Mouse (Mus musculus) midbrain, embryonic 13.5 days (tissue): ENCODE data around the gene Cartpt. TPM values are rescaled to one million over a fixed set of nuclear protein-coding genes. Genes with fewer than 3 reads are reported as not detected.
"Not testable (repeated sequence)": the region's sequence is repeated elsewhere in the genome, so short reads cannot be mapped to it uniquely, and the experiment has no call there.

ENCODE experiments used
- ATAC-seq: fragments of 200-750 bp; cut with Nextera tagmentation; 2 replicates; pipeline ENCODE4 v1.8.0; 2017; ENCODE audit warnings: mild to moderate bottlenecking, moderate TSS enrichment, moderate library complexity
- H3K27ac ChIP-seq: fragments of 300-500 bp; sonication (generic); 2 replicates; pipeline ENCODE4 v1.5.1; 2015; ENCODE audit warnings: inconsistent platforms, mild to moderate bottlenecking, moderate library complexity
- H3K27me3 ChIP-seq: fragments of 300-500 bp; sonication (generic); 2 replicates; pipeline ENCODE4 v1.6.1; 2015; ENCODE audit warnings: mild to moderate bottlenecking, inconsistent platforms
- H3K36me3 ChIP-seq: fragments of 300-500 bp; sonication (generic); 2 replicates; pipeline ENCODE4 v1.6.1; 2015; ENCODE audit warnings: mild to moderate bottlenecking, inconsistent platforms
- H3K4me1 ChIP-seq: fragments of 300-500 bp; sonication (generic); replicated peaks from 2 replicates; pipeline ENCODE4 v1.6.1; 2015; ENCODE audit warnings: inconsistent platforms
- H3K4me2 ChIP-seq: fragments of 300-500 bp; sonication (generic); replicated peaks from 2 replicates; pipeline ENCODE4 v1.6.1; 2015; ENCODE audit warnings: moderate library complexity, mild to moderate bottlenecking, inconsistent platforms
- H3K4me3 ChIP-seq: fragments of 300-500 bp; sonication (generic); replicated peaks from 2 replicates; pipeline ENCODE4 v1.5.1; 2015; ENCODE audit warnings: mild to moderate bottlenecking, inconsistent platforms
- H3K9ac ChIP-seq: fragments of 300-500 bp; sonication (generic); replicated peaks from 2 replicates; pipeline ENCODE4 v1.6.1; 2015; ENCODE audit warnings: mild to moderate bottlenecking, inconsistent platforms
- H3K9me3 ChIP-seq: fragments of 300-500 bp; sonication (generic); 2 replicates; pipeline ENCODE4 v1.6.1; 2016; ENCODE audit warnings: mild to moderate bottlenecking, inconsistent platforms
- WGBS: fragments of 180-500 bp; shearing (Covaris S2); methylation state at CpG from one replicate; pipeline ENCODE4 v1.1.7; 2015; 5-methylcytosine and 5-hydroxymethylcytosine counted together
- polyA plus RNA-seq: library from polyadenylated mRNA; unstranded; fragments of >200 nt; fragmentation: Nextera tagmentation; extraction: Ambion mirVana; gene quantifications from 2 replicates; pipeline ENCODE4 v1.2.1, GENCODE M21; 2015

The Cartpt gene
- polyA plus RNA-seq, 1 experiment from 2014 or later, result 27.1 TPM

DNA sequence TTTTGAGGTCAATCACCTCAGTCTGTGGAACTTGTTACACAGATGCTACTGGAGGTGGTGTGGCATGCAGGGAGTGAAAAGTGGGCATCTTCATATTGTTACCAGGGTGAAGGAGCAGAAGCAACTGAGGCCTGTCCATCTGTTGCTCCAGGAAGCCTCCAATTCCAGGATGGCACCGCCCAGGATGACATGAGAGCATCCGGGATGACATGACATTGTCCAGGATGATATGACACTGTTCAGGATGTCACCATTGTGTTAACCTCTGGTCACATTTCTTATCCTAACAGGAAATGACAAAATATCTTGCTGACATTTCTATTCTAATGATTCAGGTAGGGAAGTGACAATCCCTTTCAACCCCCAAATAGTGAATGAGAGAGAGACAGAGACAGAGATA lies 47.8 kb downstream of the Cartpt start:
- WGBS, result 90% methylated on average over 2 of the region's 2 CpGs
- no peak overlapping the region for H3K4me3 ChIP-seq
- H3K36me3 ChIP-seq, result no peaks in the 10 kb centered on the region
- no peak overlapping the region for H3K9ac ChIP-seq
- 0 out of 2 replicates have a peak, but pooled peaks cover 2% of the 10 kb centered on the region for H3K4me1 ChIP-seq
- H3K27ac ChIP-seq, result no peak overlapping the region
- no peak for ATAC-seq
- no peak overlapping the region for H3K4me2 ChIP-seq
- no peaks in the 10 kb centered on the region for H3K27me3 ChIP-seq
- no peaks in the 10 kb centered on the region for H3K9me3 ChIP-seq

DNA sequence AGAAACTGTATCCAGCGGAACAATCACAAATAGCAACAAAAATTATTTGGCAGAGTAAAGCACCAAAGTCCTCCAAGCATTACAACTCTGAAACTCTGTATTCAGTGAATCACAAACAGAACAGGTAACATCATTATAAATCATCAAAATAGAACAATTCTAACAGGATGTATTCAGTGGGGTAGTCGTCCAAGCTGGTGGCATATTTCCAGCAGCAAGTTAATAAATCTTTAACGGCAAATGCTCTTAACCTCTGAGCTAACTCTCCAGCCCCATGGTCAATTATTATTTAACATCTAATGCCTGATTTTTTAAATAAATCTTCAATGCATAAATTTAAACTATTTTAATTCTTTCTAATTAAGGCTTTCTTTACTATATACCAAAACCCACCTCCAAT lies 48.5 kb downstream of the Cartpt start:
- not testable (repeated sequence) for H3K27ac ChIP-seq, H3K4me1 ChIP-seq, H3K4me2 ChIP-seq, H3K27me3 ChIP-seq, H3K9me3 ChIP-seq, H3K4me3 ChIP-seq, H3K36me3 ChIP-seq, ATAC-seq, H3K9ac ChIP-seq
- 85% methylated on average over 3 of the region's 3 CpGs for WGBS

- no peak overlapping the region for H3K27ac ChIP-seq
- no peak overlapping the region for H3K4me2 ChIP-seq
- ATAC-seq, result no peak
- no peaks in the 10 kb centered on the region for H3K9me3 ChIP-seq
- no peaks in the 10 kb centered on the region for H3K36me3 ChIP-seq
- H3K27me3 ChIP-seq, result no peaks in the 10 kb centered on the region
- no peak overlapping the region for H3K4me3 ChIP-seq
- H3K9ac ChIP-seq, result no peak overlapping the region
- 0 out of 2 replicates have a peak, but pooled peaks cover 2% of the 10 kb centered on the region for H3K4me1 ChIP-seq
- WGBS, result 63% methylated on average over 4 of the region's 4 CpGs
These were observed 49.9 kb downstream of the Cartpt start for GRCm38 (mm10) chr13:99851026-99851425.

- WGBS, result 32% methylated on average over 15 of the region's 15 CpGs
- Histone ChIP-seq H3K4me2 (peak overlapping the region; percentile 13; the same call in 1 of the 2 replicates), H3K27ac (no peak overlapping the region), H3K4me1 (0 out of 2 replicates have a peak, but pooled peaks cover 2% of the 10 kb centered on the region), H3K9me3 (no peaks in the 10 kb centered on the region), H3K36me3 (no peaks in the 10 kb centered on the region), H3K9ac (no peak overlapping the region), H3K4me3 (no peak overlapping the region), H3K27me3 (no peaks in the 10 kb centered on the region)
- 0 out of 2 replicates have a peak, but pooled peaks have one; percentile 45 for ATAC-seq
These were observed 51.3 kb downstream of the Cartpt start for GRCm38 (mm10) chr13:99849597-99849996.

Other genes starting within 250 kb of the Cartpt start
- gene Mccc2, start 114.5 kb upstream of the Cartpt start, polyA plus RNA-seq, result 31.6 and 32.8 TPM in 2 replicates
- gene Bdp1, start 203.0 kb upstream of the Cartpt start, polyA plus RNA-seq, result 26.8 and 30.6 TPM in 2 replicates
- gene Serf1, start 206.9 kb upstream of the Cartpt start, polyA plus RNA-seq, result 415 and 465 TPM in 2 replicates
- gene Smn1, start 223.8 kb upstream of the Cartpt start, polyA plus RNA-seq, result 50.0 and 52.8 TPM in 2 replicates